Mouse (Mus musculus) CH12.LX (cell line): ENCODE data around the gene Psmg3. TPM values are rescaled to one million over a fixed set of nuclear protein-coding genes. Genes with fewer than 3 reads are reported as not detected.

Source experiments
- DNase-seq: peaks from one replicate; pipeline ENCODE4 v3.0.0-alpha.2; 2013; ENCODE audit errors: extremely low read depth
- H3K27ac ChIP-seq: 2 replicates; pipeline ENCODE4 v1.5.1; 2012; ENCODE audit warnings: low read depth, mild to moderate bottlenecking, control low read depth, moderate library complexity; ENCODE audit not compliant: insufficient read depth
- H3K27me3 ChIP-seq: replicated peaks from 2 replicates; pipeline ENCODE3; 2012; ENCODE audit warnings: inconsistent platforms
- H3K36me3 ChIP-seq, 2 experiments: replicated peaks in 1 of 2; 2 replicates each; pipeline versions ENCODE3 to v1.6.1; 2012; ENCODE audit warnings: inconsistent platforms in 1 of 2, low read length in 1 of 2, mild to moderate bottlenecking in 1 of 2, mixed read lengths in 1 of 2, moderate library complexity in 1 of 2; ENCODE audit not compliant: control insufficient read depth in 1 of 2, insufficient read depth in 1 of 2
- H3K4me1 ChIP-seq, 2 experiments: 2 replicates each; pipeline ENCODE4 v1.6.1; 2012; ENCODE audit warnings: inconsistent platforms in 1 of 2, moderate library complexity in 1 of 2; ENCODE audit not compliant: insufficient read depth in 2 of 2, control insufficient read depth in 1 of 2
- H3K4me2 ChIP-seq: 2 replicates; pipeline ENCODE4 v1.6.1; 2012; ENCODE audit warnings: low read depth, mild to moderate bottlenecking, control low read depth; ENCODE audit not compliant: poor library complexity, insufficient read depth, severe bottlenecking
- H3K4me3 ChIP-seq, 3 experiments: fragments of 150-350 bp in 1 of 3; sonication (generic) in 1 of 3; replicated peaks in 1 of 3; 2 replicates each; pipeline versions ENCODE3 to v1.5.1; 2011 to 2012; ENCODE audit warnings: low read depth in 2 of 3, low read length in 2 of 3, mild to moderate bottlenecking in 2 of 3, moderate library complexity in 2 of 3, control low read depth in 1 of 3, improper control_type of control experiment in 1 of 3, inconsistent platforms in 1 of 3, mixed read lengths in 1 of 3; ENCODE audit not compliant: poor library complexity in 1 of 3
- H3K79me2 ChIP-seq: replicated peaks from 2 replicates; pipeline ENCODE4 v1.6.1; 2012; ENCODE audit warnings: mild to moderate bottlenecking, moderate library complexity; ENCODE audit not compliant: control insufficient read depth, poor library complexity, insufficient read depth, severe bottlenecking; ENCODE audit errors: extremely low read depth
- H3K9ac ChIP-seq: 2 replicates; pipeline ENCODE4 v1.6.1; 2012; ENCODE audit warnings: low read depth, mild to moderate bottlenecking, control low read depth, moderate library complexity; ENCODE audit not compliant: insufficient read depth
- H3K9me3 ChIP-seq: replicated peaks from 2 replicates; pipeline ENCODE3; 2012; ENCODE audit warnings: low read length, inconsistent platforms, mixed read lengths
- BHLHE40 ChIP-seq: IDR thresholded peaks from 2 replicates; pipeline ENCODE4 v1.6.1; 2011; ENCODE audit warnings: mild to moderate bottlenecking, low read depth, low read length, improper control_type of control experiment
- CHD2 ChIP-seq: IDR thresholded peaks from 2 replicates; pipeline ENCODE4 v1.6.1; 2011; ENCODE audit warnings: low read length, improper control_type of control experiment
- E2F4 ChIP-seq: IDR thresholded peaks from 2 replicates; pipeline ENCODE4 v1.6.1; 2011; ENCODE audit warnings: low read depth, low read length, improper control_type of control experiment; ENCODE audit not compliant: insufficient replicate concordance
- ELF1 ChIP-seq: IDR thresholded peaks from 2 replicates; pipeline ENCODE4 v1.6.1; 2014; ENCODE audit warnings: low read depth, mild to moderate bottlenecking, inconsistent platforms, low read length, improper control_type of control experiment
- EP300 ChIP-seq: IDR thresholded peaks from 2 replicates; pipeline ENCODE4 v1.6.1; 2011; ENCODE audit warnings: low read length, improper control_type of control experiment
- ETS1 ChIP-seq: conservative IDR thresholded peaks from 2 replicates; pipeline ENCODE4 v1.6.1; 2012; ENCODE audit warnings: low read depth, mild to moderate bottlenecking, inconsistent platforms, low read length, improper control_type of control experiment, moderate library complexity
- HCFC1 ChIP-seq: IDR thresholded peaks from 2 replicates; pipeline ENCODE4 v1.6.1; 2012; ENCODE audit warnings: low read depth, mild to moderate bottlenecking, inconsistent platforms, low read length, improper control_type of control experiment
- JUN ChIP-seq: IDR thresholded peaks from 2 replicates; pipeline ENCODE4 v1.6.1; 2011; ENCODE audit warnings: low read depth, mild to moderate bottlenecking, low read length, improper control_type of control experiment, moderate library complexity; ENCODE audit not compliant: insufficient read depth
- JUND ChIP-seq: conservative IDR thresholded peaks from 2 replicates; pipeline ENCODE4 v1.6.1; 2011; ENCODE audit warnings: low read depth, low read length, improper control_type of control experiment
- KAT2A ChIP-seq: IDR thresholded peaks from 2 replicates; pipeline ENCODE4 v1.6.1; 2012; ENCODE audit warnings: low read length, improper control_type of control experiment, inconsistent platforms; ENCODE audit not compliant: insufficient replicate concordance
- MAFK ChIP-seq: IDR thresholded peaks from 2 replicates; pipeline ENCODE4 v1.6.1; 2011; ENCODE audit warnings: low read length, improper control_type of control experiment; ENCODE audit not compliant: insufficient replicate concordance
- MAX ChIP-seq: IDR thresholded peaks from 2 replicates; pipeline ENCODE4 v1.6.1; 2011; ENCODE audit warnings: low read length, improper control_type of control experiment
- MAZ ChIP-seq: IDR thresholded peaks from 2 replicates; pipeline ENCODE4 v1.6.1; 2012; ENCODE audit warnings: low read depth, mild to moderate bottlenecking, inconsistent platforms, low read length, improper control_type of control experiment, moderate library complexity
- MEF2A ChIP-seq: IDR thresholded peaks from 2 replicates; pipeline ENCODE4 v1.6.1; 2014; ENCODE audit warnings: low read depth, mild to moderate bottlenecking, inconsistent platforms, low read length, improper control_type of control experiment, borderline replicate concordance
- MXI1 ChIP-seq: IDR thresholded peaks from 2 replicates; pipeline ENCODE4 v1.6.1; 2011; ENCODE audit warnings: mild to moderate bottlenecking, low read depth, low read length, improper control_type of control experiment
- MYC ChIP-seq: IDR thresholded peaks from 2 replicates; pipeline ENCODE4 v1.6.1; 2011; ENCODE audit warnings: low read depth, mild to moderate bottlenecking, improper control_type of control experiment, low read length
- NELFE ChIP-seq: IDR thresholded peaks from 2 replicates; pipeline ENCODE4 v1.6.1; 2011; ENCODE audit warnings: low read depth, low read length, improper control_type of control experiment
- NRF1 ChIP-seq: IDR thresholded peaks from 2 replicates; pipeline ENCODE4 v1.6.1; 2014; ENCODE audit warnings: low read depth, mild to moderate bottlenecking, inconsistent platforms, low read length, improper control_type of control experiment, moderate library complexity
- PAX5 ChIP-seq: IDR thresholded peaks from 2 replicates; pipeline ENCODE4 v1.6.1; 2012; ENCODE audit warnings: low read length, inconsistent platforms, mixed read lengths
- POLR2A ChIP-seq: IDR thresholded peaks from 2 replicates; pipeline ENCODE4 v1.6.1; 2011; ENCODE audit warnings: low read depth, mild to moderate bottlenecking, improper control_type of control experiment, low read length
- RAD21 ChIP-seq: IDR thresholded peaks from 2 replicates; pipeline ENCODE4 v1.6.1; 2011; ENCODE audit warnings: low read depth, mild to moderate bottlenecking, low read length, improper control_type of control experiment, moderate library complexity
- RCOR1 ChIP-seq: conservative IDR thresholded peaks from 2 replicates; pipeline ENCODE4 v1.6.1; 2012; ENCODE audit warnings: low read depth, mild to moderate bottlenecking, inconsistent platforms, low read length, improper control_type of control experiment
- SMC3 ChIP-seq: IDR thresholded peaks from 2 replicates; pipeline ENCODE4 v1.6.1; 2011; ENCODE audit warnings: low read depth, low read length, improper control_type of control experiment
- TBP ChIP-seq: conservative IDR thresholded peaks from 2 replicates; pipeline ENCODE4 v1.6.1; 2011; ENCODE audit warnings: low read depth, low read length, improper control_type of control experiment
- TCF12 ChIP-seq: IDR thresholded peaks from 2 replicates; pipeline ENCODE4 v1.6.1; 2014; ENCODE audit warnings: low read depth, mild to moderate bottlenecking, inconsistent platforms, low read length, improper control_type of control experiment
- USF1 ChIP-seq: IDR thresholded peaks from 2 replicates; pipeline ENCODE4 v1.6.1; 2014; ENCODE audit warnings: low read depth, mild to moderate bottlenecking, inconsistent platforms, low read length, improper control_type of control experiment
- USF2 ChIP-seq: conservative IDR thresholded peaks from 2 replicates; pipeline ENCODE4 v1.6.1; 2011; ENCODE audit warnings: low read depth, low read length, improper control_type of control experiment
- ZMIZ1 ChIP-seq: IDR thresholded peaks from 2 replicates; pipeline ENCODE4 v1.6.1; 2012; ENCODE audit warnings: low read depth, mild to moderate bottlenecking, inconsistent platforms, low read length, improper control_type of control experiment
- ZNF384 ChIP-seq: IDR thresholded peaks from 2 replicates; pipeline ENCODE4 v1.6.1; 2012; ENCODE audit warnings: low read depth, low read length, improper control_type of control experiment, inconsistent platforms
- dilution Hi-C: fragments of 300-500 bp; cut with MboI; formaldehyde crosslinking; loops from 2 replicates; pipeline ENCODE4 v1.14.3; 2020; ENCODE audit warnings: low sequenced_read_pairs; ENCODE audit not compliant: extremely low pct_unique_long_range_greater_than_20kb, extremely low pct_ligation_motif_present
- in situ Hi-C: fragments of 300-500 bp; cut with MboI; formaldehyde crosslinking; loops from 3 replicates; pipeline ENCODE4 v1.14.3; 2019; ENCODE audit warnings: low sequenced_read_pairs, low pct_ligation_motif_present, low pct_unique_long_range_greater_than_20kb, mixed read lengths
- polyA plus RNA-seq: library from polyadenylated mRNA; unstranded; fragments of >175 nt; gene quantifications from 2 replicates; pipeline ENCODE4 v1.2.1, GENCODE M21; 2012; ENCODE audit warnings: low read depth; ENCODE audit not compliant: insufficient read length
- total RNA-seq, 2 experiments: library from RNA; depleted of rRNA; stranded (reverse); fragments of 300-350 nt in 1 of 2; fragments of >200 nt in 1 of 2; gene quantifications; 2 replicates each; pipeline ENCODE4 v1.2.3; 2012 to 2014

The Psmg3 gene
- total and polyA plus RNA-seq, 3 experiments: 43.5 to 101 (median 57.3) TPM

- H3K36me3 ChIP-seq: peaks cover under 1 to 35% of the 10 kb centered on the region in 2 experiments
- TF ChIP-seq TBP (no peak), MAZ (no peak), RCOR1 (no peak), KAT2A (no peak), MAFK (no peak), ZMIZ1 (no peak), JUN (no peak), SMC3 (no peak), NRF1 (no peak), ELF1 (no peak), MYC (no peak), POLR2A (no peak), TCF12 (no peak), EP300 (no peak), E2F4 (no peak), PAX5 (no peak), MXI1 (no peak), CHD2 (no peak), JUND (no peak)
- H3K27ac ChIP-seq: no peak overlapping the region
- H3K9ac ChIP-seq: peak overlapping the region; percentile 84
- H3K27me3 ChIP-seq: peaks cover 8% of the 10 kb centered on the region
- H3K4me3 ChIP-seq: peak overlapping the region; percentile 80 to 92 (median 87)
- no peak for DNase-seq
- H3K79me2 ChIP-seq: peaks cover 38% of the 10 kb centered on the region
- in situ Hi-C loops: no loop called here
- no peaks in the 10 kb centered on the region for H3K9me3 ChIP-seq
- dilution Hi-C loops: no loop called here
- peaks cover 25 to 49% of the 10 kb centered on the region in 2 experiments for H3K4me1 ChIP-seq
- H3K4me2 ChIP-seq: peak overlapping the region; percentile 97
Observed at GRCm38 (mm10) chr5:139792159-139792775, 34.4 kb downstream of the Psmg3 start.

GRCm38 (mm10) chr5:139791227-139792158 lies 35.2 kb downstream of the Psmg3 start, which contains the start of gene Mafk:
Gene Mafk, plus strand, starts transcription at chr5:139791513.
- dilution Hi-C loops (no loop called here), in situ Hi-C loops (no loop called here)
- H3K4me3 ChIP-seq: peak within 1 kb of the TSS; percentile 80 to 92 (median 87)
- H3K4me2 ChIP-seq: peak within 1 kb of the TSS; percentile 97
- H3K27ac ChIP-seq: no peak within 1 kb of the TSS
- peaks cover 0 to 27% of the 10 kb centered on the region in 2 experiments for H3K36me3 ChIP-seq
- peaks cover 32% of the 10 kb centered on the region for H3K79me2 ChIP-seq
- H3K27me3 ChIP-seq: peaks cover 13% of the 10 kb centered on the region
- DNase-seq: peak; percentile 96
- H3K9me3 ChIP-seq: no peaks in the 10 kb centered on the region
- H3K4me1 ChIP-seq: peaks cover 25 to 49% of the 10 kb centered on the region in 2 experiments
- peak within 1 kb of the TSS; percentile 84 for H3K9ac ChIP-seq
- TF ChIP-seq HCFC1 (peak; percentile 57), MAX (peak; percentile 69; the same call in 1 of the 2 replicates), CHD2 (no peak), USF2 (no peak), USF1 (0 out of 2 replicates have a peak, but pooled peaks have one; percentile 25), BHLHE40 (peak; percentile 91), ETS1 (peak; percentile 4; the same call in 1 of the 2 replicates), EP300 (no peak), NELFE (peak; percentile 87), ZMIZ1 (peak; percentile 74; the same call in 1 of the 2 replicates), TBP (0 out of 2 replicates have a peak, but pooled peaks have one; percentile 18), RAD21 (no peak), MEF2A (no peak; the same call in 1 of the 2 replicates), TCF12 (peak; percentile 91), MXI1 (peak; percentile 76), ZNF384 (no peak), NRF1 (no peak; the same call in 1 of the 2 replicates), ELF1 (peak; percentile 99)
